Mouse (Mus musculus) liver, postnatal 0 days (tissue): Measurements from ENCODE around the gene Rasgrp3.

Experiments used
- CTCF ChIP-seq: sonication (generic); IDR thresholded peaks from 2 replicates; pipeline ENCODE4 v1.5.1; 2016; ENCODE audit warnings: antibody characterized with exemption, low read depth
- EP300 ChIP-seq: IDR thresholded peaks from 2 replicates; pipeline ENCODE4 v1.6.1; 2016; ENCODE audit warnings: antibody characterized with exemption, low read depth, mild to moderate bottlenecking

DNA sequence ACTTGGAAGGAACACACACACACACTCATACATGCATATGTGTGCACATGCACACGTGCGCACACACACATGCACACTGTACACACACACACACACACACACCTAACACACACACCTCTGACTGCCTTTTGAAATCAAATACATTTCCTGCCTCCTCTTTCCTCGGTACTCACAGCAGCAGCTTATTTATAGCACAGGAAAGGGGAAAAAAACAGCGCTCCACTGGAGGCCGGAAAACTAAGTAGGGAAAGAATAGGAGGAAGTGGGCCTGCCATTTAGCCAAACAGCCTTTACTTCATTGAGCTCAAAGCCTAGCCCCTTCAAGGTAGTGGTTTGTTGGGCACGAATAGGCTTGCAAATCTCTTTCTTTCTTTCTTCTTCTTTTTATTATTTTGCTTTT is at the start of gene Rasgrp3:
- TF ChIP-seq CTCF (no peak), EP300 (no peak)
